Mouse (Mus musculus): Measurements from ENCODE around the gene Ltbp1. TPM values are rescaled to one million over a fixed set of nuclear protein-coding genes. Genes with fewer than 3 reads are reported as not detected.

Ltbp1 gene
- polyA plus RNA-seq, 1 experiment from 2014 or later: 174 TPM

DNA sequence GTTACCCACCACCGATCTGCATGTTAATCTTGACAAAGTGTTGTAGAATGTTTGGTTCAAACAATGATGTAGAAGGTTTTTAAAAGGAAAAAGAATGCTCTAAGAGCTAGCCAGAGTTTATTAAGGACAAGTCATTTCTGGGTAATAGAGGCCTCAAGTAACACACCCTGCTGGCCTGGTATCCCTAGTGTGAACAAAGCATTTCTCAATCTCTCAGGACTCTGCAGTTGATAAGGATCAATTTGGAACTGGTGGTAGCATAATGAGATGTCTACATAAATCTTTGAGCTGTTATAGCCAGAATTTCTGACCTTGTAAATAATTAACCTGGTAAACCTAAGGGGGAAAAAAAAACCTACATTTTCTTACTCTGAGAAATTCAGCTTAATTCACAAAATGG lies 300.3 kb downstream of the Ltbp1 start:
- ChIA-PET CTCF (interaction anchor here (1.0 to 1.7 kb wide), 8 partner anchors 16 to 136 kb away, joined by 3 to 5 read pairs (median 4); no protein-coding TSS in a partner anchor), POLR2A (interaction anchor here (0.7 kb wide), 1 partner anchor 199 kb away, joined by 3 read pairs; no protein-coding TSS in a partner anchor)
- in situ Hi-C loops (cut with MboI; ENCODE audit: low pct_unique_long_range_greater_than_20kb): no loop called here
- no peak for TF ChIP-seq CTCF (IDR thresholded peaks at IDR 0.05)
- ATAC-seq (peak; percentile 26), DNase-seq (ENCODE audit: low read depth, low spot score) (peak; percentile 24)
- H3K27me3 ChIP-seq: no peaks in the 10 kb centered on the region

GRCm38 (mm10) chr17:75307070-75308011 lies 302.0 kb downstream of the Ltbp1 start:
- POLR2A ChIA-PET: no interaction called here
- no peak for TF ChIP-seq CTCF (IDR thresholded peaks at IDR 0.05)
- in situ Hi-C loops (cut with MboI; ENCODE audit: low pct_unique_long_range_greater_than_20kb): no loop called here
- DNase-seq (ENCODE audit: low read depth, low spot score) (no peak), ATAC-seq (no peak)
- H3K27me3 ChIP-seq: no peaks in the 10 kb centered on the region
- CTCF ChIA-PET: interaction anchor here (1.0 to 1.7 kb wide), 3 partner anchors 18 to 124 kb away, joined by 3 to 5 read pairs (median 4); no protein-coding TSS in a partner anchor

GRCm38 (mm10) chr17:75317106-75317505 lies 311.7 kb downstream of the Ltbp1 start:
- TF ChIP-seq CTCF (IDR thresholded peaks at IDR 0.05): no peak
- DNase-seq (ENCODE audit: low read depth, low spot score): no peak
- POLR2A ChIA-PET: interaction anchor here (0.8 kb wide), 1 partner anchor 12 kb away, joined by 3 read pairs; no protein-coding TSS in a partner anchor

DNA sequence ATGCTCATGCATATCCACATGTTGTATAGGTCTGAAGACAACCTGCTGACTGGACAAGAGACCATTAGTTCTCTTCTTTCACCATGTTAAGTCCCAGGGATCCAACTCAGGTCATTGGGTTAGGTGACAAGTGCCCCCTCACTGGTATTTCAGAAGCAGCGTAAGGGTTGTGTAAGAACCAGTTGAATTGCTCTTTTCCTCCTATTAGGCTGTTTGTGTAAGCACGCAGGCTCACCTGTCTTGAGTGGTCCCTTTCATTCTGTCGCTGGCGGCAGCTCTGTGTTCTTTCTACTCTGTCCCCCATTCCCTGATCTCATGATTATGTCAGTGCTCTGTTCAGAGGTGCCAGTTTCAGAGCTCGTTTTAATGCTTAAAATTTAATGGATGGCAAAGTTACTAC lies 317.9 kb downstream of the Ltbp1 start:
- H3K27me3 ChIP-seq: no peaks in the 10 kb centered on the region
- no peak for TF ChIP-seq CTCF (IDR thresholded peaks at IDR 0.05)
- ATAC-seq (no peak), DNase-seq (ENCODE audit: low read depth, low spot score) (no peak)
- POLR2A ChIA-PET: no interaction called here
- CTCF ChIA-PET: no interaction called here
- in situ Hi-C loops (cut with MboI; ENCODE audit: low pct_unique_long_range_greater_than_20kb): no loop called here

More at GRCm38 (mm10) chr17:75317106-75317505, 311.7 kb downstream of the Ltbp1 start:
- in situ Hi-C loops (cut with MboI; ENCODE audit: low pct_unique_long_range_greater_than_20kb): no loop called here
- H3K27me3 ChIP-seq: no peaks in the 10 kb centered on the region
- ATAC-seq: no peak
- CTCF ChIA-PET: interaction anchor here (0.9 to 1.4 kb wide), 2 partner anchors 14 to 22 kb away, joined by 3 read pairs; no protein-coding TSS in a partner anchor

- H3K27me3 ChIP-seq: no peaks in the 10 kb centered on the region
- POLR2A ChIA-PET: no interaction called here
- DNase-seq (ENCODE audit: low read depth, low spot score) (no peak), ATAC-seq (no peak)
- no peak for TF ChIP-seq CTCF (IDR thresholded peaks at IDR 0.05)
- CTCF ChIA-PET: no interaction called here
- in situ Hi-C loops (cut with MboI; ENCODE audit: low pct_unique_long_range_greater_than_20kb): no loop called here
These were observed 318.4 kb downstream of the Ltbp1 start for GRCm38 (mm10) chr17:75323766-75324165.

GRCm38 (mm10) chr17:75328102-75328639 lies 322.8 kb downstream of the Ltbp1 start:
- in situ Hi-C loops (cut with MboI; ENCODE audit: low pct_unique_long_range_greater_than_20kb): no loop called here
- ATAC-seq (no peak), DNase-seq (ENCODE audit: low read depth, low spot score) (no peak)
- POLR2A ChIA-PET: interaction anchor here (0.9 kb wide), 1 partner anchor 11 kb away, joined by 3 read pairs; no protein-coding TSS in a partner anchor
- no peak for TF ChIP-seq CTCF (IDR thresholded peaks at IDR 0.05)
- H3K27me3 ChIP-seq: no peaks in the 10 kb centered on the region
- CTCF ChIA-PET: interaction anchor here (1.9 kb wide), 1 partner anchor 8 kb away, joined by 7 read pairs; no protein-coding TSS in a partner anchor

DNA sequence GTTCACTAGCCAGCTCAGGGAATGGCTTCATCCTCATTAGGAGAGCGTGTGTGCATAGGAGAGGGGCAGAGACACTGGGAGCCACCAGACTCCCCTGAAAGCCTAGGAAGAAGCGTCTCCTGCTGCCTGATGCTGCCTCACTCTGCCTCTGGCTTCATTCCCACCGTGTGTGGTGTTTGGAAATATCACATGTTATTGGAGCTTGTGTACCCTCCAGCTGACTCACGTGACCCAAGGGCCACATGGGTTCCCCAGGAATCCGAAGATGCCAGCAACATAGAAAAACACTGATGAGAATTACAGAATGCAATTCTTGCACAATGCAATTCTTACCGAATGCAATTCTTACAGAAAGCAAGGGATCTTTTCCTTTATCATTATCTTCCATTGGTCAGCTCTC lies 325.0 kb downstream of the Ltbp1 start:
- no peak for TF ChIP-seq CTCF (IDR thresholded peaks at IDR 0.05)
- no peak for DNase-seq (ENCODE audit: low read depth, low spot score)
- ChIA-PET CTCF (interaction anchor here (0.7 to 1.5 kb wide), 3 partner anchors 13 to 16 kb away, joined by 3 read pairs; no protein-coding TSS in a partner anchor), POLR2A (no interaction called here)
- in situ Hi-C loops (cut with MboI; ENCODE audit: low pct_unique_long_range_greater_than_20kb): no loop called here
- ATAC-seq: no peak
- H3K27me3 ChIP-seq: no peaks in the 10 kb centered on the region

- ChIA-PET CTCF (interaction anchor here (1.5 kb wide), 1 partner anchor 13 kb away, joined by 3 read pairs; no protein-coding TSS in a partner anchor), POLR2A (no interaction called here)
- in situ Hi-C loops (cut with MboI; ENCODE audit: low pct_unique_long_range_greater_than_20kb): no loop called here
- no peak for TF ChIP-seq CTCF (IDR thresholded peaks at IDR 0.05)
- H3K27me3 ChIP-seq: no peaks in the 10 kb centered on the region
- DNase-seq (ENCODE audit: low read depth, low spot score): no peak
- no peak for ATAC-seq
These were observed 326.1 kb downstream of the Ltbp1 start for GRCm38 (mm10) chr17:75331421-75331951.

GRCm38 (mm10) chr17:75332289-75332688 lies 326.9 kb downstream of the Ltbp1 start:
- in situ Hi-C loops (cut with MboI; ENCODE audit: low pct_unique_long_range_greater_than_20kb): no loop called here
- CTCF ChIA-PET: no interaction called here

DNA sequence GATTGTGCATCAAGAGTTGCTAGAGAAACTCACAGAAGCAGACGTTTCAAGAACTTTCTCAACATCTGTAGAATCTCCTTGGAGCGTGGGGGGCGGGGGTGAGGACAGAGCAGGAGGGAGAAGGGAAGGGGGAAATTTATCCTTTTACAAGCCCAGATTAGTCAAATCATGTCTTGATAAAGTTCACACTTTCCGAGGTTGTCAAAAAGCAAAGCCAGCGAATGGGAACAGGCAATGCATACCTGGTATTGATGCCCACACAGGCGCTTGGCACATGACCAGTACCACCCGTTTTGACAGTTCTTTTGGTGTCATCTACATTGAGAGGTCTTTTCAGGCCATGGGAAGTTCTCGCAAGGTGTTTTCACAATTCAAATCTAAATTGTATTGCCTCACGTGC lies 327.6 kb downstream of the Ltbp1 start:
- POLR2A ChIA-PET: no interaction called here
- H3K27me3 ChIP-seq: no peaks in the 10 kb centered on the region
- in situ Hi-C loops (cut with MboI; ENCODE audit: low pct_unique_long_range_greater_than_20kb): no loop called here
- no peak for TF ChIP-seq CTCF (IDR thresholded peaks at IDR 0.05)
- ATAC-seq (no peak), DNase-seq (ENCODE audit: low read depth, low spot score) (no peak)
- CTCF ChIA-PET: no interaction called here

More at GRCm38 (mm10) chr17:75332289-75332688, 326.9 kb downstream of the Ltbp1 start:
- ATAC-seq: no peak
- no peak for DNase-seq (ENCODE audit: low read depth, low spot score)
- POLR2A ChIA-PET: no interaction called here
- H3K27me3 ChIP-seq: no peaks in the 10 kb centered on the region
- no peak for TF ChIP-seq CTCF (IDR thresholded peaks at IDR 0.05)

All from Patski (cell line).